Mouse (Mus musculus) stomach, postnatal 0 days (tissue): ENCODE measurements at regions not wholly inside any gene's neighbourhood (a gene's known extent, or its start where the extent isn't known, plus 50 kb on each side); places are given as distances from the start of the nearest gene placed in this dataset.

Experiments used
- CTCF ChIP-seq: IDR thresholded peaks from 2 replicates; pipeline ENCODE4 v1.5.1; 2016; ENCODE audit warnings: antibody characterized with exemption, low read depth, mild to moderate bottlenecking, moderate library complexity
- EP300 ChIP-seq: optimal IDR thresholded peaks from 2 replicates; pipeline ENCODE3; 2016; ENCODE audit warnings: antibody characterized with exemption

DNA sequence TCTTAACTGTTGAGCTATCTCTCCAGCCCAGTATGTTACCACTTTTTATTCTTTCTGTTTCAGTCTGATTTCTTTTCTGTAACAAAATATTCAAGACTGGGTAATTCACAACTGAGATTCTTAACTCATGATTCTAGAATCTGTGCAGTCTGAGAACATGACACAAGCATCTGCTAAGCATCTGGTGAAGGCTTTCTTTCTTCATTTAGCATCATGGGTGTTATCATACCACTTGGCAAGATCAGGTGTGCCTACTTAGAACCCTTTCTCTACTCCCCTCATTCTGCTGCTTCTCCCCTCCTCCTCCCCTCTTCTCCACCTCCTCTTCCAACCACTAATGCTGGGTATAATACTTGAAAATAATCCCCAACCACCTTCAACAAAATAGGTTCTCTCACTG is 62.1 kb upstream of the Pfn2 start:
- TF ChIP-seq CTCF (no peak), EP300 (no peak)
